8 mouse cellular contexts compared by ENCODE assay signal in the genomic region with DNA sequence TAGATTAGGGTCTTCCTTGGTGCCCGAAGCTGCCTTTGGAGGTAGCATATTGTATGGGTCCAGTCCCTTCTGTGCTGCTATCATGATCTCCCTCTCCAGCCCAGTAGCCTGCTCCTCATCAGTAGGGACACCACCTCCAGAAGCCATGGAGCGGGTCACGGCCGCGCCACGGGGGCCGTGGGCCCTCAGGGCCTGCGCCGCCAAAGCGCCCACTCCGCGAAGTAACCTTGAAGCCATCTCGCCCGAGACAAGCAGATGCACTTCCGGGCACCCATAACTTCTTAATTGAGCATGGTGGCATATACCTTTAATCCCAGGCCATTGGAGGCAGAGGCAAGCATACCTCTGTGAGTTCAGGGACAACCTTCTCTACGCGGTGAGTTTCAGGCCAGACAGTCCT. TPM values are rescaled to one million over a fixed set of nuclear protein-coding genes. Genes with fewer than 3 reads are reported as not detected.
DNase-seq lines count a peak whose midpoint lies in the region; ATAC-seq and TF ChIP-seq lines count a peak whose summit lies in the region.
"Not testable (repeated sequence)": the region's sequence is repeated elsewhere in the genome, so short reads cannot be mapped to it uniquely, and the experiment has no call there.

A gene (minus strand): TSS at position 237 of the 400 bp plus-strand sequence.

- not testable (repeated sequence) for H3K9me3 ChIP-seq in heart, embryonic 15.5 days (replicated peaks); intestine, embryonic 15.5 days

- not testable (repeated sequence) for H3K27ac ChIP-seq in cortical plate, adult 2 months (ENCODE audit: insufficient read depth, low read length); heart, embryonic 15.5 days; intestine, embryonic 15.5 days

- 87% methylated on average over 17 of the region's 17 CpGs for WGBS in heart, embryonic 15.5 days
- 92% methylated on average over 17 of the region's 17 CpGs for WGBS in intestine, embryonic 15.5 days

- H3K9ac ChIP-seq in heart, embryonic 15.5 days; intestine, embryonic 15.5 days: not testable (repeated sequence)

- H3K27me3 ChIP-seq in heart, embryonic 15.5 days; intestine, embryonic 15.5 days (replicated peaks): not testable (repeated sequence)

- not testable (repeated sequence) for TF ChIP-seq CTCF in cortical plate, adult 2 months (IDR thresholded peaks at IDR 0.05; ENCODE audit: extremely low read depth, insufficient read depth, low read length)

- H3K4me1 ChIP-seq in cortical plate, adult 2 months (ENCODE audit: control insufficient read depth, insufficient read depth, low read length); heart, embryonic 15.5 days (replicated peaks); intestine, embryonic 15.5 days (replicated peaks): not testable (repeated sequence)

- H3K4me3 ChIP-seq in cortical plate, adult 2 months (ENCODE audit: insufficient read depth, low read length); heart, embryonic 15.5 days; intestine, embryonic 15.5 days (replicated peaks): not testable (repeated sequence)

- H3K36me3 ChIP-seq in heart, embryonic 15.5 days; intestine, embryonic 15.5 days: not testable (repeated sequence)

- intact Hi-C loops in gastrocnemius, postnatal 36 days (cut with DNase I) = loop anchor here (10.0 kb wide), 1 partner anchor 96 kb away; a partner anchor contains a TSS
- intact Hi-C loops in left cerebral cortex, postnatal 4 days (cut with DNase I) = not testable (repeated sequence)

- TF ChIP-seq POLR2A in cortical plate, adult 2 months (IDR thresholded peaks at IDR 0.05; ENCODE audit: extremely low read depth, insufficient read depth, low read length) = not testable (repeated sequence)

- ATAC-seq in heart, embryonic 15.5 days (replicated peaks; ENCODE audit: insufficient number of reproducible peaks, insufficient read depth, low FRiP score, low read depth); intestine, embryonic 15.5 days: not testable (repeated sequence)

- not testable (repeated sequence) for H3K4me2 ChIP-seq in heart, embryonic 15.5 days; intestine, embryonic 15.5 days (replicated peaks)

- DNase-seq in adrenal gland, adult 8-10 months; gastrocnemius, postnatal 36 days; layer of hippocampus, postnatal 14 days (ENCODE audit: low spot score in 2 of 2); left cerebral cortex, postnatal 4 days; urinary bladder, adult 2 months (ENCODE audit: low spot score): not testable (repeated sequence)

RNA-seq across cellular contexts. Expression of the gene that starts here (rescaled TPM):
- 10 to 100 TPM; 48.5 to 62.2 (median 55.3) TPM for total RNA-seq in adrenal gland, adult 8-10 months (2022)
- 33.2 and 43.7 TPM in 2 replicates for polyA plus RNA-seq in cortical plate, adult 2 months (2012; rRNA removed)
- total RNA-seq in gastrocnemius, postnatal 36 days (2021) = 100 to 1,000 TPM; 119 to 122 TPM
- 15.7 and 17.9 TPM in 2 replicates for polyA plus RNA-seq in heart, embryonic 15.5 days (2015; fragmentation: Nextera tagmentation; extraction: Ambion mirVana)
- polyA plus RNA-seq in intestine, embryonic 15.5 days (2015; fragmentation: Nextera tagmentation; extraction: Ambion mirVana) = 12.6 and 13.1 TPM in 2 replicates
- total RNA-seq in layer of hippocampus, postnatal 14 days (2021) = 10 to 100 TPM; 64.8 to 76.7 TPM
- total RNA-seq in left cerebral cortex, postnatal 4 days (2021) = 10 to 100 TPM; 36.2 to 49.5 TPM
- 21.2 and 21.6 TPM in 2 replicates for polyA plus RNA-seq in urinary bladder, adult 2 months (2012; rRNA removed)
